In the genomic region with DNA sequence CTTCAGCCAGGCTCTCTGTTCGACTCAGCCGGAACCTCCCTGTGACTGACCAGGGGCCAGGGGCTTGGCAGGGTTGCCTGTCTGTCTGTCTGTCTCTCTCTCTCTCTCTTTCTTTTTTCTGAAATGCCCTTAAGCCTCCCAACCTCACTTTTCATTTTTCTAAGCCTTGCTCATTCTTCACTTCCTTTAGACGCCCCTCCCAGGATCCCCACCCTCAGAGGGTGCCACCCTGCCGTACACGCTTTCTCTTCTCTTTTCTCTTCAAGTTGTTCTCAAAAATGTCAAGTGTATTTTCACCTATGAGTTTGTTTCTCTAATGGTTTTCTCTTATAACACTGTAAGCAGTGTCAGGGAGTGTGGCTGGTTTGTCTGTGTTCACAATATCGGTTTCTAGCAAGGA, we compare ENCODE assay signal across 21 mouse cellular contexts. TPM values are rescaled to one million over a fixed set of nuclear protein-coding genes. Genes with fewer than 3 reads are reported as not detected.
DNase-seq lines count a peak whose midpoint lies in the region.
"Had no signal": no experiment of that assay in that cellular context is flagged by ENCODE, and none has a peak within 500 bp of the region (broad histone marks: within the 10 kb centered on the region; RNA-seq: fewer than 3 reads in every experiment).

No protein-coding gene starts in this region.

- peak; percentile 18 to 43 for DNase-seq in spleen, postnatal 36 days (ENCODE audit: low spot score in 2 of 2)
- no peak for DNase-seq in spleen, postnatal 4 days (ENCODE audit: low spot score in 2 of 2)
- peak; percentile 17 to 31 for DNase-seq in CD8-positive naive resting alpha-beta T cell, adult 2 months (ENCODE audit: low read depth in 2 of 2, low spot score in 2 of 2)
- DNase-seq in induced T-regulatory cell, adult 2 months (ENCODE audit: low read depth): peak; percentile 44
- DNase-seq in natural killer cell, adult 2 months (ENCODE audit: low spot score in 2 of 2): peak; percentile 40 to 48
- no peak for DNase-seq in heart, postnatal 14 days
- no peak for DNase-seq in left cerebral cortex, adult 8-10 months (ENCODE audit: low spot score in 2 of 2)
- DNase-seq: adrenal gland, adult 2 months; cerebellum, adult 8-10 months; cerebellum, postnatal 25 days; gastrocnemius, postnatal 25 days; heart, postnatal 36 days; kidney, adult 8-10 months; kidney, postnatal 10 days; layer of hippocampus, adult 9-11 months; liver, embryonic 13.5 days; lung, adult 18-20 months; lung, postnatal 10 days; midbrain, embryonic 14.5 days; right cerebral cortex, adult 18-20 months; spleen, adult 18-20 months had no signal

- intact Hi-C loops in heart, postnatal 14 days (cut with DNase I): no loop called here

RNA-seq across cellular contexts. Expression of a gene that starts 42.7 kb away (rescaled TPM):
- 10 to 100 TPM; 11.2 TPM for total RNA-seq in heart, postnatal 14 days (2021)
- 10 to 100 TPM in 3 of 4 experiments, 1 to 10 TPM in 1; 9.6 to 22.4 (median 15.1) TPM for total RNA-seq in left cerebral cortex, adult 8-10 months (2022)

Comparison
In these comparisons a context has a peak if more than half of its experiments do, and no peak if none do; other contexts are left out.
1. DNase-seq: peak in spleen, postnatal 36 days (2 of 2), CD8-positive naive resting alpha-beta T cell, adult 2 months (2 of 2), induced T-regulatory cell, adult 2 months (single experiment) and natural killer cell, adult 2 months (2 of 2); none in spleen, postnatal 4 days (0 of 2), heart, postnatal 14 days (0 of 2) and left cerebral cortex, adult 8-10 months (0 of 2).